Mouse (Mus musculus): Measurements from ENCODE around the gene Tinag.

- TF ChIP-seq POLR2A (IDR thresholded peaks at IDR 0.05; ENCODE audit: low read depth, low read length) (no peak), CTCF (conservative IDR thresholded peaks at IDR 0.05; ENCODE audit: insufficient read depth, insufficient read length, low read depth, low read length) (no peak)
Observed at GRCm38 (mm10) chr9:77049669-77050068, 4.1 kb upstream of the Tinag start.

Data from kidney, adult 2 months (tissue).